Mouse (Mus musculus) G1E-ER4 (cell line): Measurements from ENCODE around the gene Kank2. TPM values are rescaled to one million over a fixed set of nuclear protein-coding genes. Genes with fewer than 3 reads are reported as not detected.

ENCODE experiments used
- GATA1 ChIP-seq: IDR thresholded peaks from one replicate; pipeline ENCODE4 v1.8.0; 2012; ENCODE audit warnings: low read length, inconsistent platforms
- polyA plus RNA-seq: library from polyadenylated mRNA; stranded (reverse); fragments of >175 nt; gene quantifications from 2 replicates; pipeline ENCODE4 v1.2.3, GENCODE M21; 2012

Kank2 gene
- polyA plus RNA-seq, result 0.01 and 0.04 TPM in 2 replicates

GRCm38 (mm10) chr9:21798345-21799009, at the start of gene Kank2:
Gene Kank2, minus strand, starts transcription at chr9:21798744.
- TF ChIP-seq GATA1, result no peak

- TF ChIP-seq GATA1, result no peak
Measured at GRCm38 (mm10) chr9:21847926-21848325, 49.4 kb upstream of the Kank2 start.

- TF ChIP-seq GATA1, result no peak
Measured at GRCm38 (mm10) chr9:21847425-21847824, 48.9 kb upstream of the Kank2 start.

- TF ChIP-seq GATA1, result no peak
Measured at GRCm38 (mm10) chr9:21846755-21847341, 48.3 kb upstream of the Kank2 start.

- no peak for TF ChIP-seq GATA1
Measured at GRCm38 (mm10) chr9:21845381-21846080, 47.0 kb upstream of the Kank2 start.

GRCm38 (mm10) chr9:21843086-21843485, 44.5 kb upstream of the Kank2 start:
- TF ChIP-seq GATA1, result no peak

GRCm38 (mm10) chr9:21842391-21842790, 43.8 kb upstream of the Kank2 start:
- TF ChIP-seq GATA1, result no peak

GRCm38 (mm10) chr9:21841340-21841739, 42.8 kb upstream of the Kank2 start:
- TF ChIP-seq GATA1, result no peak

GRCm38 (mm10) chr9:21840115-21840787, 41.7 kb upstream of the Kank2 start:
- TF ChIP-seq GATA1, result no peak

- TF ChIP-seq GATA1, result no peak
Measured at GRCm38 (mm10) chr9:21837690-21838089, 39.1 kb upstream of the Kank2 start.

- TF ChIP-seq GATA1, result no peak
Measured at GRCm38 (mm10) chr9:21835258-21835912, 36.8 kb upstream of the Kank2 start, which contains the start of gene Angptl8. Gene Angptl8, plus strand, starts transcription at chr9:21835510.

GRCm38 (mm10) chr9:21831558-21832240, 33.2 kb upstream of the Kank2 start:
- TF ChIP-seq GATA1, result no peak

GRCm38 (mm10) chr9:21830936-21831335, 32.4 kb upstream of the Kank2 start:
- TF ChIP-seq GATA1, result no peak

GRCm38 (mm10) chr9:21830461-21830850, 31.9 kb upstream of the Kank2 start:
- TF ChIP-seq GATA1, result no peak
